Mouse (Mus musculus): Measurements from ENCODE around the gene Daxx. TPM values are rescaled to one million over a fixed set of nuclear protein-coding genes. Genes with fewer than 3 reads are reported as not detected.
A peak's percentile ranks its signal among the peaks of the same experiment; 100 is the strongest.

Daxx gene
- total RNA-seq, 2 experiments from 2014 or later, result 21.9 to 24.9 TPM

GRCm38 (mm10) chr17:33919351-33920281, 10.4 kb downstream of the Daxx start:
- DNase-seq (ENCODE audit: low spot score in 2 of 2), result peak in 1 of 2 experiments; percentile 59

GRCm38 (mm10) chr17:33920282-33921097, 11.3 kb downstream of the Daxx start:
- peak in 1 of 2 experiments; percentile 81 for DNase-seq (ENCODE audit: low spot score in 2 of 2)

GRCm38 (mm10) chr17:33921361-33921760, 12.1 kb downstream of the Daxx start:
- DNase-seq (ENCODE audit: low spot score in 2 of 2), result no peak

- no peak for DNase-seq (ENCODE audit: low spot score in 2 of 2)
These were observed 15.5 kb downstream of the Daxx start for GRCm38 (mm10) chr17:33924577-33925283.

- no peak for DNase-seq (ENCODE audit: low spot score in 2 of 2)
These were observed 16.3 kb downstream of the Daxx start for GRCm38 (mm10) chr17:33925406-33926116.

- DNase-seq (ENCODE audit: low spot score in 2 of 2), result no peak
These were observed 17.2 kb downstream of the Daxx start for GRCm38 (mm10) chr17:33926207-33926932.

GRCm38 (mm10) chr17:33928251-33928947, 19.2 kb downstream of the Daxx start:
- DNase-seq (ENCODE audit: low spot score in 2 of 2), result no peak

- peak; percentile 95 for DNase-seq (ENCODE audit: low spot score in 2 of 2)
These were observed 20.4 kb downstream of the Daxx start, which contains the start of gene Rgl2 for GRCm38 (mm10) chr17:33929371-33930279. TSS of gene Rgl2 (plus strand) at chr17:33929543.

- DNase-seq (ENCODE audit: low spot score in 2 of 2), result peak in 1 of 2 experiments; percentile 44
These were observed 21.3 kb downstream of the Daxx start for GRCm38 (mm10) chr17:33930280-33931158.

GRCm38 (mm10) chr17:33931159-33931866, 22.1 kb downstream of the Daxx start:
- no peak for DNase-seq (ENCODE audit: low spot score in 2 of 2)

- DNase-seq (ENCODE audit: low spot score in 2 of 2), result no peak
These were observed 22.7 kb downstream of the Daxx start for GRCm38 (mm10) chr17:33931947-33932346.

GRCm38 (mm10) chr17:33932448-33932847, 23.2 kb downstream of the Daxx start:
- DNase-seq (ENCODE audit: low spot score in 2 of 2), result no peak

GRCm38 (mm10) chr17:33932970-33933369, 23.8 kb downstream of the Daxx start:
- no peak for DNase-seq (ENCODE audit: low spot score in 2 of 2)

- no peak for DNase-seq (ENCODE audit: low spot score in 2 of 2)
These were observed 26.3 kb downstream of the Daxx start for GRCm38 (mm10) chr17:33935422-33936055.

- DNase-seq (ENCODE audit: low spot score in 2 of 2), result no peak
These were observed 27.8 kb downstream of the Daxx start for GRCm38 (mm10) chr17:33936993-33937392.

- DNase-seq (ENCODE audit: low spot score in 2 of 2), result no peak
These were observed 29.6 kb downstream of the Daxx start for GRCm38 (mm10) chr17:33938783-33939182.

All from gastrocnemius, postnatal 4 days (tissue).